Mouse (Mus musculus): ENCODE measurements around the gene Prkar1a.
"Not testable (repeated sequence)": the region's sequence is repeated elsewhere in the genome, so short reads cannot be mapped to it uniquely, and the experiment has no call there.

The Prkar1a gene

DNA sequence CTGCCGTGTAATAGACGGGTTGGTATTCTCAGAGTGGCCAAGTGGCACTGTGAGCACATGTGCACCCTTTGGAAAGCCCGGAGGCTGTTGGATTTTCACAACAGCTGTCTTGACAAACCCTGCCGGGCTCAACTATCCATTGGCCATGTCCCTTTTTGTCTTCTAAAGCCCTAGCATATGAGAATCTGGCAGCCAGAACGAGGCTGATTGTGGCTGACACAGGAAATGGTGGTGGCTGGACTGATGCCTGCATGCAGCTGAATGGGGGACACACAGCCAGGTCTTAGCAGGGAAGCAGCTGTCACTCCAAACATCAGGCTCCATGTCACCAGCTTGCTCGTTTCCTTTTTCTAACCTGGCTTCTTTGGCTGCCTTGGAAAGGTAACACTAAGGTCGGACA lies 695 bp upstream of the Prkar1a start:
- peak; percentile 58 for DNase-seq

DNA sequence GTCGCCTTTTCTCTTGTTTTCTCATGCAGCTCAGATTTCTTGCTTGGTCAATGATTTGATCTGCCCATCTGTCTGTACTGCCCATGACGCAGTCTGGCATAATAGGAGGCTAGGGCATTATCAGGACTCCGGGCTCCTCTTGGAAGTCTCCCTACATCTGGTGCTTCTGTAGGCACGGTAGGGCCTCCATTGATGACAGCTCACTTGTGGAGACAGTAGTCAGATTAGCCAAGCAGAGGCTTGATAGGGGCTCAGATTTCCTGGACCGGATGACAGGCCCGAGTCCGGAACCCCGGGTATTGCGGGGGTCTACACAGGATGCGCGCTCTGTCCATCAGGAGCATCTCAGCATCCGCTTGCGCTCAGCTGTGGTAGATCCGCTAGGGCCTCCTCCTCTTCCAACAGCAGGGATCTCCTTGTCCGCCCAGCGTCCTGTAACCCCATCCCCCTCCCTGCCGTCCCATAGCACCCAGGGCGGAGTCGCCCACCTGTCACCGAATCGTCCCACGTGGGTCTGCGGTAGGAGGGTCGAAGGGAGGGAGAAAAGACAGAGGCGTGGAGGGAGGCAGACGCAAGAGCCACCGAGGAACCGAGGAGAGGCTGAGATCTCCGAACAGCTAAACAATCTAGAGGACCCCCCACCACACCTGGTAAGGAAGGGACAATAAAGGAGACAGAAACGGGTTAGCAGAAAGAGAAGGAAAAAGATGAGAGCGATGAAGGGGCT lies 933 bp downstream of the Prkar1a start:
- DNase-seq: peak; percentile 95

DNA sequence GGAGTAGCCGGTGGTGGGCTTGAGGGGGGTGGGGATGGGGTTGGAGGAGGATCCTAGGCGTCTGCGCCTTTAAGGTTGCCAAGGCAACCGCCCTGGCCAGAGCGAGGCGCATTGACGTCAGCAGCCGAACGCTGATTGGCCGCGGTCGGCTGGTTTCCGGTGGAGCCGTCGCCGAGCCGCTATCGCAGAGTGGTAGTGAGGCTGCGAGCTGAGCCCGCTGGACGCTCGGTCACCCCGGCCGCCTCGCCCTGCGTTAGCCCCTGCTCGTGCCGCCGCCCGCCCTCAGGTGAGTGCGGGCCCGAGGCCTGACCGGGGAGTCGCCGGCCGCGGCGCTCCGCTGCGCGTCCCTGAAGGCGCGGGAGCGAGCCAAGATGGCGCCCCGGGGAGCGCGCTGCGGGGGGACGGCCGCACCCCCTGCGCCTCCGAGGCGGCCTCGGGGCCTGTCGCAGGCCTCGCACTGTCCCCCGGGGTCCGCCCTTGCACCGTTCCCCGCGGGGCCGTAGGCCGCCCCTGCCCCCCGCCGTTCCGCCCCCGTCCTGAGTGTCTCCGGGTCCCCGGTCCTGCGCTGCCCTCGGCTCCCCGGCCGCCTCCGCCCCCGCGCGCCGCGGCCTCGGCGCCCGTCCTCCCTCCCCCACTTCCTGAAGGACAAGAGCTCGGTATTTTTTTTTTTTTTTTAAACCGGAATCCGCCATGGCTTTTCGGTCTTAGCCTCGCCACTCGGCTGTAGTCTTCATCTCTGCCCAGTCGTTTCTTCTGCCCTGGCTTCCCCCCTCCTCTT lies 1.8 kb downstream of the Prkar1a start:
- DNase-seq: peak; percentile 94

DNA sequence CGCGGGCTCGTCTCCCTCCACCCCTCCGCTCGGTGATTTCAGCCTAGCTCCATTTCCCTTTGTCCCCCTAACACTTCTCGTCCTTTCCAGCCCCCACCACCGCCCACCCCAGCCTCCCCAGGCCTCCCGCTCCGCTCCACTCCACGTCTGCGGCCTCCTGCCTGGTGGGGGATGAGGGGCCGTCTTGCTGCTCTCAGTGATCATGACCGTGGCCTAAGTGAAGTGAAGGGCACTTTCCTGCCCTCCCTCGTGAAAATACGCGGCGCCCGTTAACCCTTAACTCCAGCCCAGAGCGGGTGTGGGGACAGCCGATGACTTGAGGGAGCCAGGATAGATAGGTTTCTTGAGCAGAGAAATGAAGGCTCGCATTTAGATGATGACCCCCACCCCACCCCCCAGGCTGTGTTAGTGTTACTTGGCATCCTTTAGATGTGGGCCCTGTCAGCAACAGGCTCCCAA lies 2.4 kb downstream of the Prkar1a start:
- peak; percentile 58 for DNase-seq

DNA sequence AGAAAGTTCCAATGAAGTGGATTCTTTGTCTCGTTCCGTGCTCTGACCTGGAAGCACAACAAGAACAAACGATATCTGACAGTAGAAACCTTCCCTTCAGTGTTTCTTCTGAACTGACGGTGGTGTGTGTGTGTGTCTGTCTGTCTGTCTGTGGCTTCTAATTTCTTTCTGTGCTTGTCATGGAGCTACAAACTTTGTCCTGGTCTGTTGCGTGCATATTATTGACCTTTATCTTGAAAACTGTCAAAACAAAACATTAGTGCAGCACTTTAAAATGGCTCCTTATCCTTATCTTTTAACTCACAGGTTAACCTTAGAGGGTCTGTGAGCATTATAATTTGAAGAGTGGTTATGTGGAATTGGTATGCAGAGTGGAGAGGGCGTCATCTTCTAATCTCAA lies 3.3 kb downstream of the Prkar1a start:
- DNase-seq: no peak

DNA sequence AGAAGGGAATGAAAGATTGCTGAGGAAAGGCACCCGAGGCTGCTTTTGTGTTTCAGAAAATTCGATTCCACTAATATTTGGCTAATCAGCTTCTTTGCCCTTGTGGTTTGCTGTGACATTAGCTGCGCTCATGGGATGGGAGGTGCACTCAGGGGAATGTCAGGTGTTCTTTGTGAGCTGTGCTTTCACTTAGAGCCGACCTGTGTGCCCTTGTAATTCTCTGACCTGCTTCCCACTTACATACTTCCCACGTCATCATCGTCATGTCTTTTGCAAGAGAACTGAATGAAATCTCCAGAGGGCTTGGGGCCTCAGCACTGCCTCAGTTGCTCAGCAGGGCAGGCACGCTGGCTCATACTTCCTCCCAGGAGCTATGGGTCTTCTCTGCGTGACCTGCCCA lies 4.0 kb downstream of the Prkar1a start:
- DNase-seq: no peak

DNA sequence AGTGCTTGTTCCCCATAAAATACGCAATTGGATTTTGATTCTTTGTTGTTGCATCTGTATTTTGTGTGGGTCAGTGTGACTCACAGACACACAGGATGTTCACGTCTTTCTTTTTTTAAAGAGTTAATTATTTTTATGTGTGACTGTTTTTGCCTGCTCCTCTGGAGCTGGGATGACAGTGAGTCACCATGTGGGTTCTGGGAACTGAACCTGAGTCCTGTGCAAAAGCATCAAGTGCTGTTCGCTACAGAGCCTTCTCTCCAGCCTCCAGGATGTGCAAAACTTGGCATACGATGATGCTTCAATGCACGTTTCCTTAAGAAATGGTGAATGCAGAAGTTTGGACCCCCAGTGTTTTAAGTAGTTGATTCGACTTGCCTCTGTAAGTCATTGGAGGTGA lies 5.4 kb downstream of the Prkar1a start:
- DNase-seq: no peak

DNA sequence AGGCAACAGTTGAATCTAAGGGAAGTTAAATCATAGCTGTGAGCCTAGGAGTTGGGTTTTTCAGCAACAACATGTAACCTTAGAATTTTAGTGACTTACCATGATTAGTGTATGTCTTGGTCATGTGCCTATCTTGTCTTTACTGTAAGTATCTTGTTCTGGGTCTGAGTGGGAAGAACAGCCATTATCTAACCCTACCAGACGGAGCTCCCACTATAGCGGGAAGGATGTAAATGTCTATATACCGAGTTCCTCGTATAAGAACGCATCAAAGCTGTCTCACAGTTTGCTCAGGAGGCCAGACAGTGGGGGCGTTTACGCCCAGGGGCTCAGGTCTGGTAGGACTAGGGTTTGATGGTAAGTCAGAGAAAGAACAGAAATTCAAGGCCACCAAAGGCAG lies 7.0 kb downstream of the Prkar1a start:
- DNase-seq: no peak

DNA sequence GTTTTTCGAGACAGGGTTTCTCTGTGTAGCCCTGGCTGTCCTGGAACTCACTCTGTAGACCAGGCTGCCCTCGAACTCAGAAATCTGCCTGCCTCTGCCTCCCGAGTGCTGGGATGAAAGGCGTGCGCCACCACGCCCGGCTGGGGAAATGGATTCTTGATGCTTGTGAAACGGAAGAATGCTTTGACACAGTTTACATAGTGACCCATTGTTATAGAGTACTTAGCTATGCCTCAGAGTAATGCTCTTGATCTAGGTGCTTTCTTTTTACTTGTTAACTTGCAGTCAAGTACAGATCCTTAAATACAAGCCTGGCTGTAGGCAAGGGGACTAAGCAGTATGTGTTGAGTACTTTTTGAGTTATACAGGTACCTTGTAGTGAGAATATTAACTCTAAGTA lies 11.3 kb downstream of the Prkar1a start:
- not testable (repeated sequence) for DNase-seq

DNA sequence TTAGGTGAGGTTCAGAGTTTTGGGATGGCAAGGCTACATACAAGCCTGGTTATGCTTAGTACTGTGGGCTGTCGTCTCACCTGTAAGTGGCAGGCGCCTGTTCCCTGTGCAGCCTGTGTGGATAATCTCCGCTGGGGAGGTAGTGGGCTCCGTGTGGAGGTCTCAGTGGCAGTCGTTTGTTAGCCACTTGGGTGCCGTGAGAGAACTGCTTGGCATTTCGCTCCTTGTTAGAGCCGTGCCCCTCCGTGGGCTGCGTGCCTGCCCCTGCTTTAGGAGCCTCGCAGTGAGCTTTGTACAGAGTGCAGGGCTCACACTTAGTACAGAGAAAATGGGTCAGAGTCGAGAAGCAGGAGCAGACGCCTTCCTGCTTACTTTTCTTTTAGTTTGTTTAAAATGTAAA lies 15.1 kb downstream of the Prkar1a start:
- DNase-seq: no peak

DNA sequence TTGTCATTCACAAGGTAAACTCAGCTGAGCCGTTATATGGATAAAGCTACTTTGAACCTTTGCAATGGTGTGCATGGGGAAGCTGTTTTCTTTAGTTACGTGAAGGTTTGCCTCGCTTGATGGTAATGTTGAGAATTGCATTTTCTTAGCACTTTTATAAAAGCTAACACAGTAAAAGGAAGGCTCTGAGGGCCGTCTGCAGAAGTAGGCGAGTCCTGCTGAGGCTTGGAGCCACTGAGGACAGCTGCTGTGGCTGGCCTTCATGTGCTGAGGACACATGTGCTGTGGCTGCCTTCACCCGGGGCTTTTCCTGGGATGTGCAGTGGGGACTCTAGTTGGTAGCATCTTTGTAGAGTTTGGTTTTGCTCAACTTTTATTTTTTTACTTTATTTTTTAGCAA lies 16.2 kb downstream of the Prkar1a start:
- no peak for DNase-seq

DNA sequence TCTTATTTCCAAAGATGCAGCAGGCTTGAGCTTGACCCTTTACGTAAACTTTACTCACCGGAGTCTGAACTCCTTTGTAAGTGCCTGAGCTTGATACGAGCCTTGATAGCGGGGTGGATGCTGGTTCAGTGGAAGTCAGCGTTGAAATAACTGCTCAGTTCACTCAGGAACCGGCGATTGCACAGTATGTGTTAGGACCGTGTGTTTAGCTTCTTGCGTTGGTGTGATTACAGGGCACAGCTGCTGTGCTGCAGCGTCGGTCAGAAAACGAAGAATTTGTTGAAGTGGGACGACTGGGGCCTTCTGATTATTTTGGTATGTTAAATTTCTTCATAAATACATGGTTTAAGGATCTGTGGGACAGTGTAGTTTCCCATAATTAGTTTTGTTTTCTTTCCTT lies 17.2 kb downstream of the Prkar1a start:
- DNase-seq: no peak

DNA sequence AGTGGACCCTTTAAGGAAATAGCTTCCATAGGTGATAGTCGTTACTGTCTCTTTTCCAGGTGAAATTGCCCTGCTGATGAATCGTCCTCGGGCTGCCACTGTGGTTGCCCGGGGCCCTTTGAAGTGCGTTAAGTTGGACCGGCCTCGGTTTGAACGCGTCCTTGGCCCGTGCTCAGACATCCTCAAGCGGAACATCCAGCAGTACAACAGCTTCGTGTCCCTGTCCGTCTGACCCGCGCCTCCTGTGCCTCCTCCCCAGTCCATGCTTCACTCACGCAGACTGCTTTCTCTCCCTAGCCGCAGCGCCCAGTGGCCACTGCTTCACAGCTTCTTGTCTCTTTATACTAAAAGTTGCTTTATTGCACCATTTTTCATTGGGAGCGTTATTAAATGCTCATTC lies 18.2 kb downstream of the Prkar1a start:
- DNase-seq: no peak

DNA sequence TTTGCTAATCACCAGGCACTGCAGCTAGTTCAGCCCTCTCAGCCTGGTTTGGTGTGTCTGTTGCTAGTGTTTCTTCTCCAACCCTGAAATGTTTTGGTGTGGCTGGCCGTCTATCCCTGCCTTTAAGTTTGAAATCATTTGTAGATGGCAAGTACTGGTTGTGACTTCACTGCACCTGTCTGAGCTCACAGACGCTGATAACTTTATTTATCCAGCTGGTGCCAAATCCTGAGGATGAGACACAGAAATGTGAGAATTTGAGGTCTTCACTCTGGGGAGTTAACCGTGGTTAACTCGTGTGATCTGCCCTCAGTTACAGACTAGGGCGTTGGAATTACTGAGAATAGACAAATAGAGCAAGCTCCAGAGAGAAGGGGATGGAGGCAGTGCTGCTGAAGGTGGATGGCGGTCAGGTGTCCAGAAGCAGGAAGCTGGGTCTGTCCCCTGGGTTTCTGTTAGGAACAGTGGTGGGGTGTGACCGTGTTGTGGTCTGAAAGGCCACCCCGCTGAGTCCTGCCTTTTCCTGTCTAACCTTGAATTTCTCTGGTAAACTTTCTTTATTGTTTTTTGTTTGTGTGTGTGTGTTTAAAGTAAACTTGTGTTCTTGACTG lies 19.0 kb downstream of the Prkar1a start:
- DNase-seq: no peak

DNA sequence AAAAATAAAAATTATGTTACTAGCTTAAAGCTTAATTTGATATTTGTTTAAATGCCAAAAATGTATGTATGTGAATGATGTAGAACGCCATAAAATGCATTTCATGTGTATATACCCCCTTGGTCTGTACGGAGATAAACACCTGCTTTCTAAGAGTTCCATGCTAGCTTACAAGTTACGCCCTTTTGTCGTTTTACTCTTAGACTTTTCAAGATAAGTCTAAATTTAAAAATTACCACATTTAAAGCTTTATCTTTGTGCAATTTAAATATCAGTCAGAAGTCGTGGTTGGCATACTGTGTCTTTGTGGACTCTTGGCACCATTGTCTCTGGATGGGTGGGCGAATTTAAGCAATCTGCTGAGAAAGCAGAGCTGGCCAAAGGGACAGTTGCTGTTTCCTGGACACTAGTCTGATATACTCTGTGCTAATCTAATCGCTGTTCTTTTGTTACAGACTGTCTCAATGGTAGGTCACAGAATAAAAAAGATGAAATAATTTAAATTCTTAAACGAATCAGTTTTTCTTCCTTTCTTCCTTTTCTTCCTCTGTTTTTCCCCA lies 20.0 kb downstream of the Prkar1a start:
- DNase-seq: no peak

DNA sequence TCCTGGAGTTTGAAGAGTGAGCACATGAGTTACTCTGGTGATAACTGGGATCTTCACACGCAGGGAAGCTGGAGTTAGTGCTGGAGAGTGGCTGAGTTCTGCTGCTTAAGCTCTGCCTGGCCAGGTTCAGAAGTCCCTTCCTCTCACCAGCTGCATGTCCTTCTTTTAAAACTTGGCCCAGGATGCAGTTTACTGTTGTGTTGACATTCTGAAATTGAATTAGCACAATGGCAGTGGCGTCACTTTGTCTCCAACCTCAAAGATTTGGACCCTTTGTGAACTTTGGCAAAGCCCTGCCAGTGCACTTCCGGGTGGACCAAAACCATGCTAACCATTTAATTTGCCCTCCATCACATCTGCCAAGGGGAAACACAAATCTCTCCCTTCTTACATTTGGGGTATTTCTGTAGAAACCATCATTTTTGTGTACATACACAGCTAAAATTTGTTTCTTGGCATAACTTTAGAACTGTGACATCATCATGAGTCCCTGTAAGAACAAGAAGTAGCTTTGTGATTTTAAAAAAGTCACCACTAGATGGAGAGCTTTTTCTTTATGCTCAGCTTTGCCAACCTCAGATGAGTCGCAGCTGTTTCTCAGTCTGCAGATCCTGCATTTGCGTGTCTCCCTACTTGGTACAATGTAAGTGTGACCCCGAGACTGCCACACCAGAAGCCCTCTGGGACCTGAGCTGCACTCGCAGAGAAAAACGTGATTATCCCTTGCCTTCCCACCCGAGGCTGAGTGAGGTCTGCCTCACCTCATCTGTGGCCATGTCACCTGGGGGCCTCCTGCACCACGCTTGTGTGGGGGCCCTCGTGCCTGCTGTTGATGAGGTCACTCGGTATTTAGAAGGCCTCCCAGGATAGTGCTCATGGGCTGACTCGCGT lies 21.1 kb downstream of the Prkar1a start:
- DNase-seq: no peak

DNA sequence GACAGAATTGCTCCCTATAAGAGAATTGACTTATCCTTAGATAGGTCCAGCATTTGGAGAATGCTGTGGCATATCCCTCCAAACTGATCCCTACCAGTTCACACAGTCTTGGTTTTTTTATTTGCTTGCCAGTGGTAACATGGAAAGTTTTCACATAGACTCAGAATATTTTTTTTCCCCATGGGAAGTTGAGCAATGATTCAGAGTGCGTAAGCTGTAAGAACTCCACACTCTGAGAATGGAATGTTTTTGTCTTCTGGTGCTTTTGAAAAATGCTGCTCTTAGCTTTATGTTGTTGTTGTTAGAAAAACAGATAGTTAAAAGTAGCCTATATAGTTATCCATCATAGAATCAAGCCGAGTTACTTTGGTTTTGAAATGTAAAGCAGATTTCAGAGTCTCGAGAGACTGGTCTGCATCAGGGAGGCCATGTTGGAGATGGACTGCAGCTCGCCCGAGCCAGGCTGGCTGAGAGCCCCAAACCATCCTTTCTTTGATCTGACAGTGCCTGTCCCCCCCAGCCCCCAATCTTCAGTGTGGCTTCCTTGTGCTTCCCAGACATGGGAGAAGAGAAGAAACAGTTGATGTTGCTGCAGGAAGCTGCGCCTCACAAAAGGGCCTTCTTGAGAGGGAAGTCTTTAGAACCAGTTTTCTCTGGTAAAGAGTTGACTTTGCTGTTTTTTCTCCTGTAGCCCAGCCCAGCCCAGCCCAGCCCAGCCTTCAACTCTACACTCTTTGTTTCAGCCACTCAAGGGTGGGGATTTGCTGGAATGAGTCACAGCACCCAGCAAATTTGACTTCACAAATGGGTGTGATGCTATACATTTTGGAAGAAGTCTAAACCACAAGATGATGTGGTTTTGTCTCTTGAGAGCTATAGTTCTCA lies 22.2 kb downstream of the Prkar1a start:
- DNase-seq: no peak

DNA sequence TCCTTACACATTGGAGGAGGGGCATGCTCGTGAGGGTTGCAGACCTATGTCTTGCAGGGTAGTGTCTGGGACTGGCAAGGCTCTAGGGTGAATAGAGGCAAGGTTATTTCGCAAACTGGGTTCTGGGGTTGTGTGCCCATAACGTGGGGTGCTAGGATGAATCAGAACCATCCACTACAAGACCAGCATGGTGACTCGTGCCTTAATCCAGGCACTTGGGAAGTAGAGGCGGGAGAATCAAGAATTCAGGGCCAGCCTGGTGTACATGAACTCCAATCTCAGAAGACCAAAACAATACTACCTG lies 22.8 kb downstream of the Prkar1a start:
- DNase-seq: no peak

DNA sequence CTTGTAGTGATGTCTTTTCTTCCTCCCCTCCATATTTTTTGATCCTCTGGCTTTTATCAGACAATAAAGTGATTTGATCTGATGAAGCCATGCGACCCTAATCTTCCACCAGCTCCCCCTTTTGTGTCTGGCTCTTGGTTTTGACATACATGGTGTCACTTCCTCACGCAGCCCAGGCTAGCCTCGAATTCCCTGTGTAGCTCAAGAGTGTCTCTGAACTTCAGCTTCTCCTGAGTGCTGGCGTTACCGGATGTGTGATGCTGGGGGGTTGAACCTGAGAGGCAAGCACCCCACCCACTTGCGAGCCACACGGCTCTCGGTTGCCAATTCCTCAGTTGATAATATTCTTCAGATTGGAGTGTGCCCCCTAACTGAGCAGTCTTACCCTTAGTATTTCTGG lies 23.2 kb downstream of the Prkar1a start:
- no peak for DNase-seq

DNA sequence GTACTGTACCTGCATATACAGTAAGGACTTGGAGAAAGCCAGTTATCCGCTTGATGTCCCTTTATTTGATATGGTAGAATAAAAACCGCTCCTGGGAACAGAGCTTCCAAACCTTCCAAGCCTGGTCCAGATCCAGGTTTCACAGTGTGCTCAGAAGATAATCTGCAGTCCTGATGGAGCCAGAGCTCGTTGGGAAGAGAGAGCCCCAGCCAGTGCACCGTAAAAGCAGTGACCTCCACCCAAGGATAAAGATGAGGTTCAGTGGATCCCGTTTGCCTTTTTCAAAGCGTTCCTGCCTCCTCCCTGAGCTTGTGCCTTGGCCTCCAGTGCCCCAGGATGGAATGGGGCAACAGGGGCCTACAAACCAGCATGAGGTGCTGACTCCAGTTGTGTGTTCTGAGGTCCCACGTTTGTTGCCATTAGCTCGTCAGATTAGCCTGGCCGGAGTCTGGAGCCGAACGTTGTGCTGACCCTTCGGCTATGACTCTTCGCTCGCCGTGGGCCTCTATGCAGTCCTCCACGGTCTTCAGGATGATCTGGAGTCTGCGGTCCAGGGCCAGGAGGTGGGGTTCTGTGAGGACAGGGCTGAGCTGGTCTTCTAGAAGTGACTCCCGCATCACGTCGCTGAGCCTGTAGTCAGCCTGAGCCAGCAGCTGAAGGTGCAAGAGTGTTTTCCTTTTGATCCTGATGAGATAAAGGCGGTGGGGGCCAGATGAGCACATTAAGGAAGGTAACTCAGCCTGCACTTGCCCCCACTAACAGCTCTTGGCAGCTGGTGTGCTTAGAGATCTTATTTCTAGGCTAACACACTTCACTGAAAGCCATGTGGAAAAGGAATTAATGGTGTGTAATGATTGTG lies 23.9 kb downstream of the Prkar1a start:
- no peak for DNase-seq

DNA sequence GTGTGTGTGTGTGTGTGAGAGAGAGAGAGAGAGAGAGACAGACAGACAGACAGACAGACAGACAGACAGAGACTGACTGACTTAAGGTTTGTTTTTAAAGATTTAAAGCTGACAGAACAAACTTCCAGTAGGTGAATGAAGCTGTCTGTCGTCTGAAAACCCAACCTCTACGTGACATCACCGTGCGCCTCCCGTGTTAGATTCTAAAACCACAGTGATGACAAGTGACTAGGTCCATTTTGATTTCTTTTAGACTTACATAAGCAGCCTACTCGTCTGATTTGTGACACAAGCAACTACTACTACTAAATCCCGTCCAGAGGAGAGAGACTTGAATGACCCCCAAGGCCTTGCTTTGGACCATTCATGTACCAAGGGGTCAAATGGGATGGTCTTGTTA lies 24.5 kb downstream of the Prkar1a start:
- no peak for DNase-seq

Data from cerebellum, adult 11-12 months (tissue).